Mouse (Mus musculus) limb, embryonic 10.5 days (tissue): ENCODE measurements at regions not wholly inside any gene's neighbourhood (a gene's known extent, or its start where the extent isn't known, plus 50 kb on each side); places are given as distances from the start of the nearest gene placed in this dataset.

Source experiments
- DNase-seq: peaks from one replicate; pipeline ENCODE4 v3.0.0-alpha.2; 2017; ENCODE audit warnings: low spot score
- H3K27ac ChIP-seq: fragments of 300-500 bp; sonication (generic); 2 replicates; pipeline ENCODE4 v1.5.1; 2016; ENCODE audit warnings: mild to moderate bottlenecking
- H3K27me3 ChIP-seq: fragments of 300-500 bp; sonication (generic); 2 replicates; pipeline ENCODE4 v1.6.1; 2016; ENCODE audit warnings: low read depth, mild to moderate bottlenecking; ENCODE audit not compliant: poor library complexity, severe bottlenecking
- H3K36me3 ChIP-seq: fragments of 300-500 bp; sonication (generic); 2 replicates; pipeline ENCODE4 v1.6.1; 2016; ENCODE audit warnings: mild to moderate bottlenecking, moderate library complexity
- H3K4me1 ChIP-seq: fragments of 300-500 bp; sonication (generic); 2 replicates; pipeline ENCODE4 v1.6.1; 2016
- H3K4me3 ChIP-seq: fragments of 300-500 bp; sonication (generic); 2 replicates; pipeline ENCODE4 v1.5.1; 2016; ENCODE audit warnings: mild to moderate bottlenecking, moderate library complexity
- H3K9me3 ChIP-seq: fragments of 300-500 bp; sonication (generic); replicated peaks from 2 replicates; pipeline ENCODE4 v1.6.1; 2016; ENCODE audit warnings: mild to moderate bottlenecking
- WGBS: fragments of 180-500 bp; shearing (Covaris S2); methylation state at CpG from one replicate; pipeline ENCODE4 v1.1.7; 2016; 5-methylcytosine and 5-hydroxymethylcytosine counted together

- DNase-seq: no peak
- no peak overlapping the region for H3K27ac ChIP-seq
- no peaks in the 10 kb centered on the region for H3K36me3 ChIP-seq
- no peaks in the 10 kb centered on the region for H3K9me3 ChIP-seq
- H3K4me1 ChIP-seq: peaks cover 17% of the 10 kb centered on the region
- H3K27me3 ChIP-seq: peaks cover 6% of the 10 kb centered on the region; the same call in 1 of the 2 replicates
- H3K4me3 ChIP-seq: no peak overlapping the region
- 96% methylated on average over 1 of the region's 1 CpGs for WGBS
Observed at GRCm38 (mm10) chr13:118985285-118985684, 315.7 kb downstream of the Fgf10 start.

- Histone ChIP-seq H3K4me3 (no peak overlapping the region), H3K27ac (no peak overlapping the region), H3K27me3 (no peaks in the 10 kb centered on the region), H3K9me3 (no peaks in the 10 kb centered on the region), H3K36me3 (no peaks in the 10 kb centered on the region), H3K4me1 (no peaks in the 10 kb centered on the region)
- WGBS: 86% methylated on average over 6 of the region's 6 CpGs
- no peak for DNase-seq
Observed at GRCm38 (mm10) chr13:119025305-119025975, 355.8 kb downstream of the Fgf10 start.

- Histone ChIP-seq H3K27ac (no peak overlapping the region), H3K4me3 (no peak overlapping the region), H3K4me1 (no peaks in the 10 kb centered on the region), H3K36me3 (no peaks in the 10 kb centered on the region), H3K9me3 (no peaks in the 10 kb centered on the region), H3K27me3 (no peaks in the 10 kb centered on the region)
- WGBS: 90% methylated on average over 1 of the region's 1 CpGs
- DNase-seq: no peak
Observed at GRCm38 (mm10) chr13:119039616-119040015, 370.0 kb downstream of the Fgf10 start.

- Histone ChIP-seq H3K9me3 (no peaks in the 10 kb centered on the region), H3K4me3 (no peak overlapping the region), H3K4me1 (no peaks in the 10 kb centered on the region), H3K27me3 (no peaks in the 10 kb centered on the region), H3K36me3 (no peaks in the 10 kb centered on the region), H3K27ac (no peak overlapping the region)
- 89% methylated on average over 1 of the region's 1 CpGs for WGBS
- no peak for DNase-seq
Observed at GRCm38 (mm10) chr13:119045112-119045511, 375.5 kb downstream of the Fgf10 start.

- Histone ChIP-seq H3K4me3 (no peak overlapping the region), H3K4me1 (peaks cover 9% of the 10 kb centered on the region), H3K9me3 (no peaks in the 10 kb centered on the region), H3K36me3 (no peaks in the 10 kb centered on the region), H3K27ac (no peak overlapping the region), H3K27me3 (no peaks in the 10 kb centered on the region)
- 78% methylated on average over 6 of the region's 6 CpGs for WGBS
- DNase-seq: no peak
Observed at GRCm38 (mm10) chr13:119068745-119069580, 359.4 kb upstream of the Paip1 start.

GRCm38 (mm10) chr13:119069581-119069936 is 358.8 kb upstream of the Paip1 start:
- Histone ChIP-seq H3K36me3 (no peaks in the 10 kb centered on the region), H3K4me1 (peaks cover 8% of the 10 kb centered on the region), H3K27me3 (no peaks in the 10 kb centered on the region), H3K4me3 (no peak overlapping the region), H3K9me3 (no peaks in the 10 kb centered on the region), H3K27ac (no peak overlapping the region)
- 90% methylated on average over 7 of the region's 7 CpGs for WGBS
- no peak for DNase-seq

GRCm38 (mm10) chr13:119079243-119079642 is 349.2 kb upstream of the Paip1 start:
- Histone ChIP-seq H3K9me3 (no peaks in the 10 kb centered on the region), H3K36me3 (no peaks in the 10 kb centered on the region), H3K27ac (no peak overlapping the region), H3K4me1 (no peaks in the 10 kb centered on the region), H3K4me3 (no peak overlapping the region), H3K27me3 (no peaks in the 10 kb centered on the region)
- DNase-seq: no peak
- whole genome bisulfite sequencing: 92% methylated on average over 4 of the region's 4 CpGs

GRCm38 (mm10) chr13:119081691-119082090 is 346.7 kb upstream of the Paip1 start:
- Histone ChIP-seq H3K27me3 (no peaks in the 10 kb centered on the region), H3K4me1 (no peaks in the 10 kb centered on the region), H3K4me3 (no peak overlapping the region), H3K9me3 (no peaks in the 10 kb centered on the region), H3K36me3 (no peaks in the 10 kb centered on the region), H3K27ac (no peak overlapping the region)
- DNase-seq: no peak
- 73% methylated on average over 1 of the region's 1 CpGs for WGBS

GRCm38 (mm10) chr13:119117906-119118305 is 310.5 kb upstream of the Paip1 start:
- H3K36me3 ChIP-seq: no peaks in the 10 kb centered on the region
- H3K4me3 ChIP-seq: no peak overlapping the region
- DNase-seq: no peak
- WGBS: 90% methylated on average over 3 of the region's 3 CpGs
- no peaks in the 10 kb centered on the region for H3K27me3 ChIP-seq
- no peak overlapping the region for H3K27ac ChIP-seq
- no peaks in the 10 kb centered on the region for H3K9me3 ChIP-seq
- H3K4me1 ChIP-seq: no peaks in the 10 kb centered on the region

- no peaks in the 10 kb centered on the region for H3K27me3 ChIP-seq
- 79% methylated on average over 1 of the region's 1 CpGs for WGBS
- H3K4me3 ChIP-seq: no peak overlapping the region
Observed at GRCm38 (mm10) chr13:119118382-119118781, 310.0 kb upstream of the Paip1 start.

GRCm38 (mm10) chr13:119140436-119140835 is 288.0 kb upstream of the Paip1 start:
- Histone ChIP-seq H3K36me3 (no peaks in the 10 kb centered on the region), H3K4me1 (no peaks in the 10 kb centered on the region), H3K4me3 (no peak overlapping the region), H3K9me3 (no peaks in the 10 kb centered on the region), H3K27me3 (no peaks in the 10 kb centered on the region), H3K27ac (no peak overlapping the region)
- 90% methylated on average over 2 of the region's 2 CpGs for WGBS
- DNase-seq: no peak

More at GRCm38 (mm10) chr13:119118382-119118781, 310.0 kb upstream of the Paip1 start:
- Histone ChIP-seq H3K27ac (no peak overlapping the region), H3K9me3 (no peaks in the 10 kb centered on the region), H3K4me1 (no peaks in the 10 kb centered on the region), H3K36me3 (no peaks in the 10 kb centered on the region)
- DNase-seq: no peak

GRCm38 (mm10) chr13:119143351-119143750 is 285.1 kb upstream of the Paip1 start:
- Histone ChIP-seq H3K27ac (no peak overlapping the region), H3K4me1 (no peaks in the 10 kb centered on the region), H3K9me3 (no peaks in the 10 kb centered on the region), H3K4me3 (no peak overlapping the region), H3K27me3 (no peaks in the 10 kb centered on the region), H3K36me3 (no peaks in the 10 kb centered on the region)
- WGBS: 2% methylated on average over 1 of the region's 1 CpGs
- no peak for DNase-seq

- H3K36me3 ChIP-seq: no peaks in the 10 kb centered on the region
- no peak overlapping the region for H3K4me3 ChIP-seq
- DNase-seq: no peak
- no peaks in the 10 kb centered on the region for H3K27me3 ChIP-seq
- H3K27ac ChIP-seq: no peak overlapping the region
- no peaks in the 10 kb centered on the region for H3K4me1 ChIP-seq
- no peaks in the 10 kb centered on the region for H3K9me3 ChIP-seq
- WGBS: 74% methylated on average over 4 of the region's 4 CpGs
Observed at GRCm38 (mm10) chr13:119145713-119146112, 282.7 kb upstream of the Paip1 start.
